Mouse (Mus musculus): Measurements from ENCODE around the gene Rcan1.

Gene Rcan1

DNA sequence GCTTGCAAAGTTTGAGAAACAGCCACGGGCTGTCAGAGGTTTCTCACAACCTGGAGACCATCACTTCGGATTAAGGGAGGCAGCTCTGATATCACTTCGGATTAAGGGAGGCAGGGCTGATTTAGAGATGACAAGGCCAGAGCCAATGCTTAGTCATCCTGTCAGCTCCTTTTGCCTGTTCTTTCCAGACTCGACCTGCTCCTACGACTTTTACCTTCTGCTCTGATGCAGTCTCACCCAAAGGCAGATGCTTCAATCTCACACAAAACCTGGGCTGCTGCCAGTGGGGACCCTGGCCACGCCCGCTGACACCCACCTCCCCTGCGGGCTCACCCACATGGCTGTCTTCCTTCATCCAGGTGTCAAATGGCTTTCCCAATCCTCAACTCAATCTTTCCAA, 68.5 kb downstream of the Rcan1 start:
- DNase-seq (ENCODE audit: extremely low read depth, low read depth), result no peak

GRCm38 (mm10) chr16:92401206-92401605, 69.5 kb downstream of the Rcan1 start:
- DNase-seq (ENCODE audit: extremely low read depth, low read depth), result no peak

DNA sequence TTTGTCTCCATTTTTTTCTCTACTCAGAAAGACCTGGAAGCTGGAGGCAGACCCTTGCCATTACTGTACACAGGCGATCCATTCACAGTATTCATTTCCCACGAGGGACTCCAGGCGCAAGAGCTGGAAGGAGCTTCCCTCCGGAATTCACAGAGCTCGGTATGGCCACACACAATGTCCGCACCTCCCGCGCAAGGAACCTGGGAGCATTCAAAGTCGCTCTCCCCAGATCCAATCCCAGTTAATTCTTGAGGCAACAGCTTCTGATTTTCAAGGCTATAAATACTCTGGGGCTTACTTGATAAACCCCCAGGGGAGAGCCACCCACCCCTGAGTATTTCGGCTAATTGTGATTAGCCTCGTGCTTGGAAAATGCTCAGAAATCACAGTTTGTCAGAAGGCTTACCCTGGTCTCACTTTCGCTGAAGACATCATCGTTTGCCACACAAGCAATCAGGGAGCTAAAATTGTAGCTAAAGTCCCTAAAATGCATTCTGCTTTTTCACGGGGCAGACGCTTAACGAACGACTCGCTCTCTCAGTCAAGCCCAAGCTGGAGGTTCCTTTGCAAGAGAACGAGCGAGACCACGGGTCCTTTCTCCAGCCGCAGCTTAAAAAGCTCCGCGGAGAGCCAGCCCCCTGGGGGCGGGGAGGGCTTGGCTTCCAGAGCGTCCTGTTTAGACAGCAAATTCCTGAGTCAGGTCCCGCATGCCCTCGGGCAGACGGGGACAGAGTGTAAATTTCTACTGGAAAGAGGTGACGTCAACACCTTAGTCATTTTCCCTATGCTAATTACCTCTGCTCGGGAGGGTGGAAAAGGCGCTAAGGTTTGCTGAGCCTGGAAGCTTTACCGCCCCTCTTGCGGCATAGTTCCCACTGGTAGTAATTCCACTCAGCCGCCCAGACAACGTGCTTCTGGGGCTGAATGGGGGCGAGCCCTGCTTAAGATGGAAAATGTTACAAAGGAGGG, 70.9 kb downstream of the Rcan1 start:
- no peak for DNase-seq (ENCODE audit: extremely low read depth, low read depth)

GRCm38 (mm10) chr16:92398574-92399118, 72.0 kb downstream of the Rcan1 start:
- no peak for DNase-seq (ENCODE audit: extremely low read depth, low read depth)

GRCm38 (mm10) chr16:92397745-92398573, 72.7 kb downstream of the Rcan1 start:
- no peak for DNase-seq (ENCODE audit: extremely low read depth, low read depth)

- DNase-seq (ENCODE audit: extremely low read depth, low read depth), result no peak
Measured at GRCm38 (mm10) chr16:92393732-92394131, 76.9 kb downstream of the Rcan1 start.

GRCm38 (mm10) chr16:92387692-92388091, 83.0 kb downstream of the Rcan1 start:
- no peak for DNase-seq (ENCODE audit: extremely low read depth, low read depth)

GRCm38 (mm10) chr16:92385062-92385461, 85.6 kb downstream of the Rcan1 start:
- DNase-seq (ENCODE audit: extremely low read depth, low read depth), result no peak

- DNase-seq (ENCODE audit: extremely low read depth, low read depth), result no peak
Measured at GRCm38 (mm10) chr16:92383412-92383811, 87.3 kb downstream of the Rcan1 start.

GRCm38 (mm10) chr16:92382508-92382907, 88.2 kb downstream of the Rcan1 start:
- no peak for DNase-seq (ENCODE audit: extremely low read depth, low read depth)

DNA sequence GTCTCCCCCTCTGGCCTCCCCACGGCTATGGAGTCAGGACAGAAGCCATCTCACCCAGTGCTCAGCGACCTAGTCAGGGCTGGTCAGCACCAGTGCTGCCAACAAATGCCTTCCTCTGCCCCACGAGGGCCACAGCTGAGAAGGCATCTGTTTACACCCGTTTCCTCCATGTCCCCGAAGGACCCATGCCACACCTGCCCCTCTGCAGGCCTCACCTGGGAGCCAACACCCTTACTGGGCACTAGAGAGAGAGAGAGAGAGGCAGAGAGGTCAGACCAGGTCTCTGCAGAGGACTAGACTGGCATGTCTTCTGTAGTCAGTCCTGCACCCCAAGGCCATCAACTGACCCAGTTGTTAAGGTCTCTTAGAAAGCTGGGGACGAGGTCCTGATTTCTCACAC, 89.6 kb downstream of the Rcan1 start:
- DNase-seq (ENCODE audit: extremely low read depth, low read depth), result no peak

- no peak for DNase-seq (ENCODE audit: extremely low read depth, low read depth)
Measured at GRCm38 (mm10) chr16:92376976-92377375, 93.7 kb downstream of the Rcan1 start.

DNA sequence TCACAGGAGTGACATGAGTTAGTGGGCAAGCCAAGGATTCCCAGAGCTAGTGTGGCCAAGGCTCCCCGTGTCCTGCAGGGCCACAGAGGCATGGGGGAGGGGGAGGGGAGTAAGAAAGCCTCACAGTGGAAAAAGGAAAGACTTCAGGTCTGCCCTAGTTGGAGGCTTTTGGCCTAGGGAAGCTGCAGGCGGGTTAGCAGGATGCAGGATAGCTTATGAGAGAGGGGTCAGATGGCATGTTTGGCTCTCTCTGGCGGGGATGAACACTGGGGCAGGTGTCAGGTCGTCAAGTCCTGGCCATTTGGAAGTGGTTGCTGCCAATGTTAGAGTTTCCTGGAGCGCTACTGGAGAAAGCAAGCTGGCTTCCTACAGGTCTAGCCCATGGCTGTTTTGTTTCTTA, 99.0 kb downstream of the Rcan1 start:
- no peak for DNase-seq (ENCODE audit: extremely low read depth, low read depth)

GRCm38 (mm10) chr16:92369260-92369659, 101.4 kb downstream of the Rcan1 start:
- peak; percentile 46 for DNase-seq (ENCODE audit: extremely low read depth, low read depth)

GRCm38 (mm10) chr16:92365477-92365876, 105.2 kb downstream of the Rcan1 start:
- DNase-seq (ENCODE audit: extremely low read depth, low read depth), result no peak

DNA sequence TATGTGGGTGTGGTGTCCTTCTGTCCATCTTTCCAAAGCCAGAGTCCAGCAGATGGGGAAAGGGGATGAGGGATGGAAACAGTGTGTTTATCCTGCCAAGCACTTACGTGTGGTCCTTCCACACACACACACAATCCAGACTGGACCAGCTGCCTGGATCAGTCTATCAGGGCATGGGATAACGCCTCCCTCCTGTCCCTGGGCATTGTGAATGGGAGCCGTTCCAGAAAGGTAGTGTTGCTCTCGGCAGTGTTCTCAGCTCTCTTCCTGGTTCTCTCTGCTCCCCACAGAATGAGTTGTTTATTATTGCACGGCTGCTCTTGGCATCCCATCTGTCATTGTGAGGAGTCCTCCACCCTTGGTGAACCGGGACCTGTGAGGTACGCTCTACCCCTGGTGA, 110.0 kb downstream of the Rcan1 start:
- no peak for DNase-seq (ENCODE audit: extremely low read depth, low read depth)

- no peak for DNase-seq (ENCODE audit: extremely low read depth, low read depth)
Measured at GRCm38 (mm10) chr16:92359229-92359628, 111.4 kb downstream of the Rcan1 start, which contains the start of gene Kcne1. Kcne1 (minus strand) TSS chr16:92359468.

DNA sequence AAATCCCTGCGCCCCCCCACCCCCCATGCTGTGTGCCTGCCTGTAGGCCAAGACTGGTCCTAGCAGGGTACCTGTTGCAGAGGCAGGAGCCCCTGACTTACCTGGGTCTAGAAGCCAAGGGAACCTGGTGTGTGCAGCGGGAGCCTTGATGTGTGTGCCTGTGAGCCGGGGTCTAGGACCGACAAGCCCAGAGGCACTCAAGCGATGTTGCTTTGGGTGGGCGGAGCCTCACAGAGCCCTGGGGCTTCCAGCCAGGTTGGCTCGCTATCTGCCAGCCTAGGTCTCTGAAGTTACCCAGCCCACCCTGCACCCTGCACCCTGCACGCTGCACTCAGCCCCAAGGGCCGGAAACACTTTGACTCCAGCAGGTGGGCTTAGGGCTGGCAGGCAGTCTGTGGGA, 111.9 kb downstream of the Rcan1 start:
- DNase-seq (ENCODE audit: extremely low read depth, low read depth), result no peak

DNA sequence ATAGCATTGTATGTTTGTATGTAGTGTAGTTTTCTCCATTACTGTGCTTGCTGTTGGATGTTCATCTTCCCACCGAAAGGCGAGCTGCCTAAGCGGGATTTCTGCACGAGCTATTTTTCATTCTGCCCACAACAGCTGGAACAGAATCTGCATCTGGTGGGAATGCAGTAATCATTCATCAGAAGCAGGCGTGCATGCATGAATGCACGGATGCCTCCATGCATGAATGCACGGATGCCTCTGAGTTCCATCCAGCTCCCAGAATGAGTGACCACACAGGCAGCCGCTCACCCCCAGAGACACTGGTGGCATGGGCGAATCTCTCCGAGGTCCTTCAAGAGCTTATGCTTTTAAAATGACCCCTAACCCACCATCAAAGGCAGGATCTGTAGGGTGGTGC, 113.1 kb downstream of the Rcan1 start:
- no peak for DNase-seq (ENCODE audit: extremely low read depth, low read depth)

DNA sequence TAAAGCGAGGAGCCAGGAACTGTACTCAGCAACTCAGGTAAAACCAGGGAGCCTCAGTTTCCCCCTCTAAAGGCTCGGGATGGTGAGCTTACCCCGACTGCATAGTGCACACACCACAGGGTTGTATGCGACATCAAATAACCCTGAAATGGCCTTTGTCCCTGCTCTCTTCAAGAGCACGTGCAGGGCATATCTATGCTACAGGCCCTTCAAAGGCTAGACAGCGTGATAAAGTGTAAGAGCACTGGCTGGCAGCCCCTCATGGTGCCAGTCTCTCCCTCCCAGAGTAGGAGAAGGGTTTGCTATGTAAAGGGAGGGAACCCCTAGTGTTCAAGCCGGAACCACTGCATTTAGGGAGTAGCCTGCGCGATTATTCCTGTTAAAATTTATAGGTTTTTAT, 113.6 kb downstream of the Rcan1 start:
- no peak for DNase-seq (ENCODE audit: extremely low read depth, low read depth)

- DNase-seq (ENCODE audit: extremely low read depth, low read depth), result no peak
Measured at GRCm38 (mm10) chr16:92355982-92356381, 114.7 kb downstream of the Rcan1 start.

DNA sequence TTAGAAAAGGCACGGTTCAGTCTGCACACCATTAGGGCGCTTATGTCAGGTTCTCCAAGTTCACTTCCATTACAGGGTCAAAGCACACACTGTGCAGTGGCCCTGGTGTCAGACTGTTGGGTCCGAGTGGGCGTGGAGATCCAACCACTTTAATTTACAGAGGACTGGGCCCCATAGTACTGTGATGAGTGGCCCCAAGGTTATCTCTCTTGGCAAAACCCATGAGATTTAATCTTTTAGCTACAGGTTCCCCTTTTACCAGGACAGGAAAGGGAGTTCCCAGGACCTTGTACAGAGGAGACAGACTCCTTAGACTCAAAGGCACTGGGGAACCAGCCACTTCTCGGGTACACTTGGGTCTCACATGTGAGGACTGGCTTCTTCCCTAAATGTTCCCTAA, 115.3 kb downstream of the Rcan1 start:
- DNase-seq (ENCODE audit: extremely low read depth, low read depth), result no peak
